Mouse (Mus musculus) heart, adult 10 weeks (tissue): Measurements from ENCODE around the gene Rps26. TPM values are rescaled to one million over a fixed set of nuclear protein-coding genes. Genes with fewer than 3 reads are reported as not detected.

Experiments used
- polyA plus RNA-seq: library from polyadenylated mRNA; stranded (reverse); fragments of 350-450 nt; fragmentation: Illumina TruSeq; extraction: RNeasy Lipid Tissue Mini Kit (QIAGEN cat#74804); gene quantifications from one replicate; pipeline ENCODE4 v1.2.3, GENCODE M21; 2014; ENCODE audit warnings: low read depth, low replicate concordance

Rps26 gene
- 328 TPM for polyA plus RNA-seq

GRCm38 (mm10) chr10:128626311-128627310, at the start of gene Rps26:
Rps26 (minus strand) TSS chr10:128626747.

GRCm38 (mm10) chr10:128673763-128674468, 47.4 kb upstream of the Rps26 start, which contains the start of gene Suox:
Suox (minus strand) TSS chr10:128674073.

GRCm38 (mm10) chr10:128645111-128646011, 18.8 kb upstream of the Rps26 start, which contains the start of gene Ikzf4:
Ikzf4 (minus strand) TSS chr10:128645991.

GRCm38 (mm10) chr10:128589464-128590192, 36.9 kb downstream of the Rps26 start, which contains the start of gene Erbb3:
Erbb3 (minus strand) TSS chr10:128589652.

Other genes starting within 250 kb of the Rps26 start
- 30.7 TPM for gene Ankrd52, start 249.6 kb downstream of the Rps26 start, polyA plus RNA-seq
- gene Slc39a5, start 225.5 kb downstream of the Rps26 start, polyA plus RNA-seq, result not detected
- gene Nabp2, start 215.3 kb downstream of the Rps26 start, polyA plus RNA-seq, result 46.9 TPM
- gene Rnf41, start 215.1 kb downstream of the Rps26 start, polyA plus RNA-seq, result 15.0 TPM
- gene Smarcc2, start 167.5 kb downstream of the Rps26 start, polyA plus RNA-seq, result 56.7 TPM
- 525 TPM for gene Myl6, start 132.6 kb downstream of the Rps26 start, polyA plus RNA-seq
- 3.0 TPM for gene Myl6b, start 128.1 kb downstream of the Rps26 start, polyA plus RNA-seq
- gene Esyt1, start 100.9 kb downstream of the Rps26 start, polyA plus RNA-seq, result 20.8 TPM
- gene Zc3h10, start 79.0 kb downstream of the Rps26 start, polyA plus RNA-seq, result 7.1 TPM
- gene Rpl41, start 77.4 kb downstream of the Rps26 start, polyA plus RNA-seq, result 918 TPM
- 56.0 TPM for gene Pa2g4, start 60.8 kb downstream of the Rps26 start, polyA plus RNA-seq
- gene Erbb3, start 37.1 kb downstream of the Rps26 start, polyA plus RNA-seq, result 7.1 TPM
- 0.37 TPM for gene Ikzf4, start 19.2 kb upstream of the Rps26 start, polyA plus RNA-seq
- gene Suox, start 47.3 kb upstream of the Rps26 start, polyA plus RNA-seq, result 27.1 TPM
- 82.2 TPM for gene Rab5b, start 69.5 kb upstream of the Rps26 start, polyA plus RNA-seq
- gene Pmel, start 77.4 kb upstream of the Rps26 start, polyA plus RNA-seq, result 0.26 TPM
- 13.9 TPM for gene Cdk2, start 78.3 kb upstream of the Rps26 start, polyA plus RNA-seq
- gene Dgka, start 118.1 kb upstream of the Rps26 start, polyA plus RNA-seq, result 12.8 TPM
- 9.7 TPM for gene Pym1, start 121.1 kb upstream of the Rps26 start, polyA plus RNA-seq
- gene Mmp19, start 164.2 kb upstream of the Rps26 start, polyA plus RNA-seq, result 1.7 TPM
- gene Dnajc14, start 177.3 kb upstream of the Rps26 start, polyA plus RNA-seq, result 30.3 TPM
- 9.2 TPM for gene Tmem198b, start 177.6 kb upstream of the Rps26 start, polyA plus RNA-seq
- 89.3 TPM for gene Sarnp, start 190.6 kb upstream of the Rps26 start, polyA plus RNA-seq
- gene Ormdl2, start 194.9 kb upstream of the Rps26 start, polyA plus RNA-seq, result 14.6 TPM